Mouse (Mus musculus) heart, adult 11 months (tissue): ENCODE measurements around the gene St3gal5.

Experiments
- DNase-seq: peaks from one replicate; pipeline ENCODE4 v3.0.0; 2022

Gene St3gal5

GRCm38 (mm10) chr6:72098021-72098655, 746 bp downstream of the St3gal5 start:
- no peak for DNase-seq

DNA sequence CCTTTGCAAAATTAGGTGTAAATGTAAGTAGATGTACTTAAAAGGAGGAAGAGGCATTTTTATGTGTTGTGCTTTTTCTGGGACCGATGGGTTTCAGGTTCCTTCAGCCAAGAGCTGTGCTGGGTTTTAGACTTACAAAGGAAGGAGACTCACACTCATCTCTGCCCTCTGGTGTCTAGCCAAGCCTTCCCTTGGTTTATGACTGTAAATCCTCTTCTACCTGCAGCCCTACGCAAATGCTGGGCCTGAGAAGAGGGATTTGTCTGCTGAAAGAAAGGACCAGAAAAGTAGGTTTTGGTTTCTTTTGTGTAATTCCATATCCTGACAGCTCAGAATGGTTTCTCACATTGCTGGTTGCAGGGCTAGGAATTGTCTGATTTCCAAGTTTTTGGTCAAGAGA, 1.3 kb downstream of the St3gal5 start:
- DNase-seq: no peak

- no peak for DNase-seq
Observed at GRCm38 (mm10) chr6:72099281-72099680, 1.9 kb downstream of the St3gal5 start.

GRCm38 (mm10) chr6:72100171-72100570, 2.8 kb downstream of the St3gal5 start:
- no peak for DNase-seq

- DNase-seq: no peak
Observed at GRCm38 (mm10) chr6:72100939-72101338, 3.5 kb downstream of the St3gal5 start.

DNA sequence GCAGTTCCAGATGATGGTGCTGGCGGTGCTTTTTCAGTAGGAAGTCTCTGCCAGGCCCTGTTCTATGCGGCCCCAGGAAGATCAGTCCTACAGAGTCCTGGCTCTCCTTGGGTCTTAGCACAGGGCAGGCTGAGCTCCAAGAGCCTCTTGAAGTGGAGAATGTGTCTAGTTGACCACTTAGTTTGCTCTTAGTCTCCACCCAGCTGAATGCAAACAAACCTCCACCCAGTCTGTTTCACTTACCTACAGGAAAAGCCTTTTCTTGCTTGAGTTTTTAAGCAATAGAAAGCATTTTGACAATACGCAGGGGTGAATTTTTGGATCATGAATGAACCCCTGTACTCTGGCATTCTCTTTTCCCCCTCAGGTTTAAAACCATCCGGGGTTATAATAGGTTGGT, 4.0 kb downstream of the St3gal5 start:
- no peak for DNase-seq

GRCm38 (mm10) chr6:72102066-72102465, 4.7 kb downstream of the St3gal5 start:
- no peak for DNase-seq

DNA sequence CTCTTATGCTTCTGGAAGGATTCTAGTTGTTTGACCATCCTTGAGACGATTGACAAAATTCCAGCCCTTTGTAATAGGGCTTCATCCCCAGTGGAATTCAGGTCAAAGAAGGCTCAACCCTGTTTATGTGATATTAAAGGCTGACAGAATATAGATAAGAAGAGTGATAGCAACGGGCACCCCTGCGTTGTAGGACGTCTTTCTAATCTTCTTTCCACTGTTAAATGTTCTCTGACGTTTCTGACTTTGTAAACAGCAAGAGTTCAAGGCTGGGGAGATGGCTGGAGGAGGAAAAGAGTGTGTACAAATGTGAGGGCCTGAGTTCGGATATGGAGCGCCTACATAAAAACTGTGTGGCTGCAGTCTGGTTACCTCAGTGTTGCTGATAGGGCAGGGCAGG, 7.1 kb downstream of the St3gal5 start:
- DNase-seq: no peak

GRCm38 (mm10) chr6:72108941-72109892, 11.8 kb downstream of the St3gal5 start:
- DNase-seq: no peak

GRCm38 (mm10) chr6:72110577-72110976, 13.2 kb downstream of the St3gal5 start:
- DNase-seq: no peak

DNA sequence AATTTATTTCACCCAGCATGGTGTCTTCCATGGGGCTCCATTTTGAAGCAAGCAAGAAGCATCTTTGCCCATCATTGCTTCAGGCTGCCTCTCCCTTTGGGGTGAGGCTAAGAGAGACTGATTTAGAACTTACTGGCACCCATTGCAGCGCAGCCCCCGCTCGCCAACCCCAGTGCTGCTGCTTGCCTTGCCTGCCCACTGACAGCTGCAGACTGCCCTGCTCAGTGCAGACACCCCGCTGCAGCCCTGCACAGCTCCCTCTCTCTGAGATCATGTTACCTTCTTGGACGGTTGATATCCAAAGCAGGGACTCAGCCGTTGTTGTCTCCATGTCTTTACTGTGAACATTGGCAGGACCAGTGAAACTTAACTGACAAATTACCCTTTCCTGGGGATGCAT, 15.2 kb downstream of the St3gal5 start:
- no peak for DNase-seq

GRCm38 (mm10) chr6:72113093-72113702, 15.8 kb downstream of the St3gal5 start:
- DNase-seq: no peak

- no peak for DNase-seq
Observed at GRCm38 (mm10) chr6:72114902-72115301, 17.5 kb downstream of the St3gal5 start.

- DNase-seq: no peak
Observed at GRCm38 (mm10) chr6:72117322-72117968, 20.1 kb downstream of the St3gal5 start.

DNA sequence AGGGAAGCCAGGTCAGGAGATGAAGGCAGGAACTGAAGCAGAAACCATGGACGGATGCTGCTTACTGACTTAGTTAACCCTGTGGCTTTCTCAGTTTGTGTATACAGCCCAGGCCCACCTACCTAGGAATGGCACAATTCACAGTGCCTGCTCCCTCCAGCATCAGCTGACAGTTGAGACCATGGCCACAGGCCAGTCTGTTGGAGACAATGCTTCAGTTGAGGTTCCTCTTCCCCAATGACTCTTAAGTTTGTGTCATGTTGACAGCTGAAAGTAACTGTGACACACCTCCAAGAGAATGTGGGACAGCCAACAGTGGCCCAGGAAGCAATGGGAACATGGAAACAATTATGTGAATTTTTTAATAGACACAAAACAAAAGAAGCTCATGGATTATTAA, 22.5 kb downstream of the St3gal5 start:
- peak; percentile 87 for DNase-seq

DNA sequence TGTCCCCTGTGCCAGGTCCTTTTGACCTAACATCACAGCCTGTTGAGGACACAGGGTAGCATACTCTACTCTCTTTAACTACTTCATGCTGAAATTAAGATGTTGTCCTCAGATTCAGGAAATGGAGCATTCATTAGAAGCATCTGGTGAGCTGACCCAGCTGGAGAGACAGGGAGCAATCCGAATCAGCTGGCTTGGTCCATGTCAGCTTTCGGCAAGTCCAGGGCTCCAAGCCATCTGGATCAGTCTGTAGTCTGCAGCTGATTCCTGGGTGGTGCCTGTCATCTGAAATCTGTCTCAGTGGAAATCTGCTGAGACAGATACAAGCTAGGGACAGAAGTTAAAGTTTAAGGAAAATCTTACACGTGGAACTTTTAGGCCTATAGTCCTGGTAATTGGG, 23.9 kb downstream of the St3gal5 start:
- peak; percentile 92 for DNase-seq

- DNase-seq: no peak
Observed at GRCm38 (mm10) chr6:72122515-72122914, 25.1 kb downstream of the St3gal5 start.

GRCm38 (mm10) chr6:72124315-72125103, 27.1 kb downstream of the St3gal5 start:
- DNase-seq: peak; percentile 93

- no peak for DNase-seq
Observed at GRCm38 (mm10) chr6:72126128-72126917, 28.9 kb downstream of the St3gal5 start.

DNA sequence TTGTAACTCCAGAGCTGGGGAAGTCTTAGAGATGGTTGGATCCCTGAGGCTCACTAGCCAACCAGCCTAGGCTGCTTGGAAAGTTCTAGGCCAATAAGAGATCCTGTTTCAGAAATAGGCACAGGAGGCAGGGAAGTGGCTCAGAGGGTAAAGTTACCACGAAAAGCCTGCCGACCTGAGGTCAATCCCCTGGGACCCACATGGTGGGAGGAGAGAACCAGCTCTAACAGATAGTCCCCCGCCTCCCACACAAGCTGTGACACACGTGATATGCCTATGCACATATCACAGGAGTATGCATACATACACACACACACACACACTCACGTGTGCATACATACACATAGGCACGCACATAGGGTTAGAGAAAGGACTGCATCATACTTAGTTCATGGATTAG, 32.7 kb downstream of the St3gal5 start:
- no peak for DNase-seq

DNA sequence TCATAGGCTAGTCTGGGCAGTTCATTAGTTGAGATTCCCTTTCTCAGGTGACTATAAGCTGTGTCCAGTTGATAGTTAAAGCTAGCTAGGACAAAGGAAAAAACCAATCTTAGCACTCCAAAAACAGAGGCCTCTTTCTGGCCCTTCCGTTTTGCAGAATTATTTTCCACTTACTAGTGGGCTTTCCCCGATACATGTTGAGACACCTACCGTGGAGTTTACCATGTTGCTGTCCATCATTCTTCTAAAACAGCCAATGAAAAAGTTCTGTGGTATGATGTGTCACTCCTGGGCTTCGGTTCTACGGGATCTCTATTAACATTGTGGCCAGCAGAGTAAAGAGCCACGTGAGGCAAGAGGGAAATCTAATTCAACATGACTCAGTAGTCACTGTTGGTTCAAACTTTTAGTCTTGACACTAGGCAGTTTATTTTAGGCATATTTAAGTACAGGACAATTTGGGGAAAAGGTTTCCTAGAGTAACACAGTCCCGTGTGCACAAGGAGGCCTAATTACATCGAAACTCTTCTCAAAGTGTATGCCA, 35.4 kb downstream of the St3gal5 start:
- DNase-seq: no peak
